Mouse (Mus musculus) liver, embryonic 13.5 days (tissue): ENCODE data around the gene Pfkfb4. TPM values are rescaled to one million over a fixed set of nuclear protein-coding genes. Genes with fewer than 3 reads are reported as not detected.

Experiments used
- ATAC-seq: fragments of 200-750 bp; cut with Nextera tagmentation; 2 replicates; pipeline ENCODE4 v1.8.0; 2017; ENCODE audit warnings: low read depth, mild to moderate bottlenecking, moderate number of reproducible peaks, moderate library complexity
- DNase-seq: peaks from one replicate; pipeline ENCODE4 v3.0.0; 2022
- H3K27ac ChIP-seq: fragments of 300-500 bp; sonication (generic); 2 replicates; pipeline ENCODE4 v1.5.1; 2015; ENCODE audit warnings: moderate library complexity, mild to moderate bottlenecking, inconsistent platforms
- H3K27me3 ChIP-seq: fragments of 300-500 bp; sonication (generic); 2 replicates; pipeline ENCODE4 v1.6.1; 2015; ENCODE audit warnings: mild to moderate bottlenecking, inconsistent platforms
- H3K36me3 ChIP-seq: fragments of 300-500 bp; sonication (generic); 2 replicates; pipeline ENCODE4 v1.6.1; 2015; ENCODE audit warnings: mild to moderate bottlenecking, inconsistent platforms
- H3K4me1 ChIP-seq: fragments of 300-500 bp; sonication (generic); replicated peaks from 2 replicates; pipeline ENCODE4 v1.6.1; 2015; ENCODE audit warnings: inconsistent platforms
- H3K4me2 ChIP-seq: fragments of 300-500 bp; sonication (generic); 2 replicates; pipeline ENCODE4 v1.6.1; 2015; ENCODE audit warnings: inconsistent platforms, mild to moderate bottlenecking, moderate library complexity
- H3K4me3 ChIP-seq: fragments of 300-500 bp; sonication (generic); replicated peaks from 2 replicates; pipeline ENCODE4 v1.5.1; 2015; ENCODE audit warnings: mild to moderate bottlenecking, inconsistent platforms
- H3K9ac ChIP-seq: fragments of 300-500 bp; sonication (generic); 2 replicates; pipeline ENCODE4 v1.6.1; 2015; ENCODE audit warnings: mild to moderate bottlenecking, inconsistent platforms
- H3K9me3 ChIP-seq: fragments of 300-500 bp; sonication (generic); replicated peaks from 2 replicates; pipeline ENCODE4 v1.6.1; 2016; ENCODE audit warnings: inconsistent platforms
- WGBS: fragments of 180-500 bp; shearing (Covaris S2); methylation state at CpG from one replicate; pipeline ENCODE4 v1.1.7; 2015; ENCODE audit not compliant: insufficient replicate concordance; 5-methylcytosine and 5-hydroxymethylcytosine counted together
- polyA plus RNA-seq: library from polyadenylated mRNA; unstranded; fragments of >200 nt; fragmentation: Nextera tagmentation; extraction: Ambion mirVana; gene quantifications from 2 replicates; pipeline ENCODE4 v1.2.1, GENCODE M21; 2015

Gene Pfkfb4
- polyA plus RNA-seq, 1 experiment from 2014 or later = 2.3 TPM

GRCm38 (mm10) chr9:109052490-109053260 lies 61.1 kb downstream of the Pfkfb4 start:
- Histone ChIP-seq H3K27ac (no peak overlapping the region), H3K9me3 (no peaks in the 10 kb centered on the region), H3K36me3 (peaks cover 17% of the 10 kb centered on the region), H3K4me3 (no peak overlapping the region), H3K4me1 (peaks cover 39% of the 10 kb centered on the region), H3K9ac (no peak overlapping the region), H3K4me2 (no peak overlapping the region), H3K27me3 (no peaks in the 10 kb centered on the region)
- ATAC-seq (no peak), DNase-seq (no peak)
- 85% methylated on average over 9 of the region's 9 CpGs for WGBS

GRCm38 (mm10) chr9:109053366-109053765 lies 61.8 kb downstream of the Pfkfb4 start:
- no peak for DNase-seq
- Histone ChIP-seq H3K9ac (no peak overlapping the region), H3K4me1 (peaks cover 46% of the 10 kb centered on the region), H3K9me3 (no peaks in the 10 kb centered on the region), H3K27me3 (no peaks in the 10 kb centered on the region), H3K36me3 (peaks cover 23% of the 10 kb centered on the region), H3K4me3 (no peak overlapping the region), H3K27ac (no peak overlapping the region), H3K4me2 (no peak overlapping the region)
- no peak for ATAC-seq
- 76% methylated on average over 3 of the region's 3 CpGs for WGBS

- Histone ChIP-seq H3K27me3 (no peaks in the 10 kb centered on the region), H3K4me3 (no peak overlapping the region), H3K9me3 (no peaks in the 10 kb centered on the region), H3K4me2 (no peak overlapping the region), H3K36me3 (peaks cover 28% of the 10 kb centered on the region), H3K27ac (peak overlapping the region; percentile 4; the same call in 1 of the 2 replicates), H3K4me1 (peaks cover 51% of the 10 kb centered on the region), H3K9ac (no peak overlapping the region)
- 60% methylated on average over 6 of the region's 6 CpGs for WGBS
- no peak for DNase-seq
- no peak for ATAC-seq
Observed at GRCm38 (mm10) chr9:109053851-109054250, 62.3 kb downstream of the Pfkfb4 start.

GRCm38 (mm10) chr9:109054712-109055111 lies 63.1 kb downstream of the Pfkfb4 start:
- H3K4me3 ChIP-seq = peak overlapping the region; percentile 41
- H3K4me2 ChIP-seq = peak overlapping the region; percentile 59
- ATAC-seq (peak; percentile 46), DNase-seq (peak; percentile 41)
- peak overlapping the region; percentile 69 for H3K27ac ChIP-seq
- peaks cover 28% of the 10 kb centered on the region for H3K36me3 ChIP-seq
- WGBS = 2% methylated on average over 7 of the region's 7 CpGs
- no peaks in the 10 kb centered on the region for H3K9me3 ChIP-seq
- peaks cover 53% of the 10 kb centered on the region for H3K4me1 ChIP-seq
- H3K9ac ChIP-seq = peak overlapping the region; percentile 63
- no peaks in the 10 kb centered on the region for H3K27me3 ChIP-seq

GRCm38 (mm10) chr9:109055271-109056030 lies 63.9 kb downstream of the Pfkfb4 start:
- WGBS = 85% methylated on average over 12 of the region's 12 CpGs
- no peak for ATAC-seq
- Histone ChIP-seq H3K4me3 (peak overlapping the region; percentile 41), H3K4me1 (peaks cover 53% of the 10 kb centered on the region), H3K27ac (peak overlapping the region; percentile 69), H3K4me2 (peak overlapping the region; percentile 59), H3K36me3 (peaks cover 32% of the 10 kb centered on the region), H3K27me3 (no peaks in the 10 kb centered on the region), H3K9me3 (no peaks in the 10 kb centered on the region), H3K9ac (peak overlapping the region; percentile 63)
- no peak for DNase-seq

- Histone ChIP-seq H3K27me3 (no peaks in the 10 kb centered on the region), H3K4me2 (no peak overlapping the region), H3K27ac (no peak overlapping the region), H3K36me3 (peaks cover 33% of the 10 kb centered on the region), H3K9me3 (no peaks in the 10 kb centered on the region), H3K4me1 (peaks cover 53% of the 10 kb centered on the region), H3K9ac (no peak overlapping the region), H3K4me3 (no peak overlapping the region)
- no peak for DNase-seq
- 84% methylated on average over 17 of the region's 17 CpGs for WGBS
- ATAC-seq = no peak
Observed at GRCm38 (mm10) chr9:109056081-109056690, 64.6 kb downstream of the Pfkfb4 start.

GRCm38 (mm10) chr9:109056916-109057315 lies 65.3 kb downstream of the Pfkfb4 start:
- H3K27ac ChIP-seq = no peak overlapping the region
- no peak overlapping the region for H3K4me3 ChIP-seq
- H3K9me3 ChIP-seq = no peaks in the 10 kb centered on the region
- H3K4me2 ChIP-seq = no peak overlapping the region
- ATAC-seq (no peak), DNase-seq (no peak)
- H3K27me3 ChIP-seq = no peaks in the 10 kb centered on the region
- peak overlapping the region; percentile 15; the same call in 1 of the 2 replicates for H3K9ac ChIP-seq
- WGBS = 87% methylated on average over 4 of the region's 4 CpGs
- peaks cover 49% of the 10 kb centered on the region for H3K4me1 ChIP-seq
- peaks cover 37% of the 10 kb centered on the region for H3K36me3 ChIP-seq

GRCm38 (mm10) chr9:109057543-109057942 lies 66.0 kb downstream of the Pfkfb4 start:
- peaks cover 49% of the 10 kb centered on the region for H3K4me1 ChIP-seq
- H3K9me3 ChIP-seq = no peaks in the 10 kb centered on the region
- H3K27me3 ChIP-seq = no peaks in the 10 kb centered on the region
- WGBS = 87% methylated on average over 5 of the region's 5 CpGs
- no peak for ATAC-seq
- DNase-seq = no peak
- peak overlapping the region; percentile 76; the same call in 1 of the 2 replicates for H3K9ac ChIP-seq
- peak overlapping the region; percentile 47; the same call in 1 of the 2 replicates for H3K27ac ChIP-seq
- H3K36me3 ChIP-seq = peaks cover 41% of the 10 kb centered on the region
- peak overlapping the region; percentile 85 for H3K4me2 ChIP-seq
- no peak overlapping the region for H3K4me3 ChIP-seq

GRCm38 (mm10) chr9:109058006-109058765 lies 66.6 kb downstream of the Pfkfb4 start:
- H3K9me3 ChIP-seq = no peaks in the 10 kb centered on the region
- no peaks in the 10 kb centered on the region for H3K27me3 ChIP-seq
- peaks cover 49% of the 10 kb centered on the region for H3K4me1 ChIP-seq
- H3K36me3 ChIP-seq = peaks cover 47% of the 10 kb centered on the region
- H3K9ac ChIP-seq = peak overlapping the region; percentile 76
- no peak for DNase-seq
- ATAC-seq = no peak
- H3K27ac ChIP-seq = peak overlapping the region; percentile 89
- H3K4me3 ChIP-seq = peak overlapping the region; percentile 60
- 90% methylated on average over 19 of the region's 19 CpGs for WGBS
- H3K4me2 ChIP-seq = peak overlapping the region; percentile 85

- Histone ChIP-seq H3K36me3 (peaks cover 58% of the 10 kb centered on the region), H3K27me3 (no peaks in the 10 kb centered on the region), H3K9ac (peak within 1 kb of the TSS; percentile 76), H3K4me2 (peak within 1 kb of the TSS; percentile 85), H3K27ac (peak within 1 kb of the TSS; percentile 89), H3K4me1 (peaks cover 46% of the 10 kb centered on the region), H3K4me3 (peak within 1 kb of the TSS; percentile 60), H3K9me3 (no peaks in the 10 kb centered on the region)
- 4% methylated on average over 15 of the region's 15 CpGs for WGBS
- peak; percentile 83 for DNase-seq
- peak; percentile 97 for ATAC-seq
Observed at GRCm38 (mm10) chr9:109059136-109059903, 67.7 kb downstream of the Pfkfb4 start, which contains the start of gene Trex1. TSS of gene Trex1 (minus strand) at chr9:109059734.
